Mouse (Mus musculus): ENCODE results near the gene Arpc2.

The Arpc2 gene

DNA sequence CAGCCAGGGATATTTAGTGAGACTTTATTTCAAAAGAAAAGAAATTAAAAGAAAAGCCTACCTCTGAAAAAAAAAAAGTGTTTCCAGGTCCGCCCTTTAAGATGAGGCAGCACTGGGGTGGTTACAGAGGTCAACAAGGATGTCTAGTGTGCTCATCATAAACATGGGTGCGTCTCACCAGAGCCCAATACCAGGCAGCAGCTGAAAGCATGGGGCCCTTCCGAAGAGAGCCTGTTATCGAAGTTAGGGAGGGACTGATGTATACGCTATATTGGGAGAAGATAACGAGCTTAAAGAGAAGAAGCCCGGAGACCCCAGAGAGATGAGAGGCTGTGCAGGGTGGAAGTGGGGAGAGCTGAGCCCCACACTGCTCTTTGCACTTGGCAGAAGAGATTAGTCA, 3.3 kb downstream of the Arpc2 start:
- DNase-seq (ENCODE audit: low read depth, low spot score), result no peak

DNA sequence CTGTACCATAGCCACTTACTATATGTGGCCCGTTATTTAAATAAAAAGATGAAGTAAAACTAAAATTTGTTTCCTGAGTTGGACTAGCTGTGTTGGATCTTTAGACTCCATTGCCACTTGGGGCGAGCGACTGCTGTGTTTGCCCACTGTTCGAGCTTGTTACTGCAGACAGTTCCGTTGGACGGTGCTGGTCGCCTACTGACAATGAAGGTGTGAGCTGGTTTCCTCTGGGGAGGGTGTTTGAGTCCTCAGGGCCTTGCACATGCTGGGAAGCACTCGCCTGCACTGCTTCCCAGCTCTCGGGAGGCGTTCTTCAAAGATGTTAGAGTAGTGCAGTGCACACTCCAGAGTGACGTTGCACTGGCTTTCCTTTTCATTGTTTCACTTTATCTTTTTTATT, 3.7 kb downstream of the Arpc2 start:
- no peak for DNase-seq (ENCODE audit: low read depth, low spot score)

DNA sequence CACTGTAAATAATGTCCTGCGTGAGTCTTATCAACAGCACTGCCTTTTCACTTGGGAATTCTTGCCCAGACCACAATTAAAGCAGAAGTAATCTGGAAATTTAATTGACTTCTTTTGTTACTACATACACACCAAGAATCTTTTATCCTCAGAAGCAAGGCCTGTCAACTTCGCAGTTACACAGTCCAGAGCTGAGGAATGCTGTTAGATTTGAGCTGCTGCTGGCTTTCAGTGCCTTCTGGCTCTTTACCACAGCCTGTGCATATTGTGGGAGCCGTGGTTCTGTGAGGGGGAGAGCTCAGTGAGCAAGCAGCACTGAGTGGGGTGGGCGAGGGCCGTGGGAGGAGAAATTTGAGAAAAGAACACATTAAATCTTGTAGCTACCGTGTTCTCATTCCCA, 4.4 kb downstream of the Arpc2 start:
- DNase-seq (ENCODE audit: low read depth, low spot score), result no peak

DNA sequence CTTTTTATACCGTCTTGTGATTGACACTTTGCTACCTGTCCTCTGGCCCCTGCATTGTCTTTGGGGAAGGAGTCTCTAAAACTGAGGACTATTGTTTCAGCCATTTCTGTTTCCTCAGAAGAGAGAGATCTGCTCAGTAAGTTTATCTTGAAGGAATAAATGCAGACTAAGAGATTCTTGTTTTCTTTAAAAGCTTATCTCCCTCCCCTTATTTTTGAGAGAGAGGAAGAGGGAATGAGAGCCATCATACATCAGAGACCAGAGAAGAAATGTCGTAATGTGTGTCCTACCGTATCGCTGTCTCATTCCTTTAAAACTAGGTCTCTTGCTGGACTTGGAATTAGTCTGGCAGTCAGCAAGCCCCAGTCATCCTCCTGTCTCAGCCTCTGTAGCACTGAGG, 4.9 kb downstream of the Arpc2 start:
- no peak for DNase-seq (ENCODE audit: low read depth, low spot score)

DNA sequence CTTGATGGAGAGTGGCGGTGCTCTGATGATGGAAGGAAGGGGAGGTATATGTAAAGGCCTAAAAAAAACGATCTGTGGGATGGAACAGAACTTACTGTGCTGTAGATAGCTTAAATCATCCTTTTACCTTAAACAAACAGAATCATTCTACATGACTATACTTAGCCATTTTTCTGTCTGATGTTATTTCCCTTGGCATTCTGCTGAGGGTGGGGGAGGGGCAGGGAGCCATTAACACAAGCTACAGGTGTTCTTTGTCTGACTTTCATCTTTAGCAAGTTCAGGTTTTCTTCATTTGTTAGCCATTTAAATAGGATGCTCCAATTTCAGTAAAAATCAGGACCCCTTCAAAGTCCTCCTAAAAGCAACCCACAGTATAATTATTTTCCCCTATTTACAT, 9.6 kb downstream of the Arpc2 start:
- DNase-seq (ENCODE audit: low read depth, low spot score), result no peak

DNA sequence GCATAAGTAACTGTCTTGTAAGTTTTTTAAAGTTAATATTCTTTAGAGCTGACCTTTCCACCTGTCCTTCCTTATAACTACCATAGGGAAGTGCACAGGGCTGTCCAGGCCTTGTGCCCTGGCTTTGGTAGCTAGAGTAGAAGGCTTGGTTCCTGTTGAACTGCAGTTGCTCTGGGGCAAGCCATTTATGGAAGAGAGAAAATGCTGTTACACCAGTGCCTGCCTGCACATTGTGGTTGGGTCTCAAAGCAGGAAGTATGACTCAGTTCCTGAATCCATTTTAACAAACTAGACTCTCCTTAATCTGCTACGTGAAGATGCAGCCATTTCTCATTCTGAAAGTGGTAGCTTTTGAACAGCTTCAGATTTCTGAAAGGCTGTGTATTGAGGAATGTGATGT, 12.9 kb downstream of the Arpc2 start:
- DNase-seq (ENCODE audit: low read depth, low spot score), result no peak

DNA sequence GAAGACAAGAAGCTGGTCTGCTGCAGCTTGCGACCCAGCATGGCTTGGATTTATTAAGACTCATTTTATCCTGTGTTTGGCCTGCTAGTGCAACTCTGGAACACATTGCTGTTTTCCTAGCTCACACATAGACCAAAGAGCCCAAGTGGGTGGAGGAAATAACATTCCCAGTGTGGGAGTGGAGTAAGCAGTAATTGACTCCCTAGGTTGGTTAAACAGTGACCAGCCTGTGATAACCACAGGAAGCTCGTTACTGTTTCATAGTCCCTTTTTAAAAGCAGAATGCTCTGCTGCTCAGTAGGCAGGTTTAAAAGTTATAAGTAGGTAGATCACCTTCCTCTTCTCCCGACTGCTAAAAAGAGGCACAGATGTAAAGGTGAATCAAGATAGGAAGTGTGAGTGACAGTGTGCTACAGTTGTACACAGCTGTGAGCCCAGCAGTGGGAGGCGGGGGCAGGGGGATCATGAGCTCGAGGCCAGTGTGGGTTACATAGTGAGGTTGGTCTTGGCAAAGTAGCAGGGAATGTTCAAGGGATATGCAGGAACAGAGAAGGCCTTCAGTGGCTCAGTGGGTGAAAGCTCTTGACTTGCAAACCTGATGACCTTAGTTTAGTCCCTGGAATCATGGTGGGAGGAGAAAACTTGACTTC, 13.6 kb downstream of the Arpc2 start:
- no peak for DNase-seq (ENCODE audit: low read depth, low spot score)

DNA sequence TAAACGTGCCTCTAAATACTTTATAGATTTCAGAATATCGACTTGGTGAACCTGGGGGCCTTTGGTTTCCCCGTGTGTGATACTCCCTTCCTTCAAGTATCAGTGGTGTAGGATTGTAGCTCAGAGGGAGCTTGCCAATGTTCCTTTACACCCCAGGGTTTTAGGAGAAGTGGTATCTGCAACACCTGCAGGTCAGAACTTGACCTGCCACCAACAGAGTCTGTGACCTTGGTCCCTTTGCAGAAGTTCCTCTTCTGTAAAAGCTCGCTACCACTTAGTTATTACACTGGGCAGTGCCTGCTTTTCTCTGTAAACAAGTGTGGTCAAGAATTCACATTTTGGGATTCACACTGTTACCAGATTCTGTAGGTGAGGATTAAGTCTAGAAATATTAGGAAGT, 14.2 kb downstream of the Arpc2 start:
- no peak for DNase-seq (ENCODE audit: low read depth, low spot score)

DNA sequence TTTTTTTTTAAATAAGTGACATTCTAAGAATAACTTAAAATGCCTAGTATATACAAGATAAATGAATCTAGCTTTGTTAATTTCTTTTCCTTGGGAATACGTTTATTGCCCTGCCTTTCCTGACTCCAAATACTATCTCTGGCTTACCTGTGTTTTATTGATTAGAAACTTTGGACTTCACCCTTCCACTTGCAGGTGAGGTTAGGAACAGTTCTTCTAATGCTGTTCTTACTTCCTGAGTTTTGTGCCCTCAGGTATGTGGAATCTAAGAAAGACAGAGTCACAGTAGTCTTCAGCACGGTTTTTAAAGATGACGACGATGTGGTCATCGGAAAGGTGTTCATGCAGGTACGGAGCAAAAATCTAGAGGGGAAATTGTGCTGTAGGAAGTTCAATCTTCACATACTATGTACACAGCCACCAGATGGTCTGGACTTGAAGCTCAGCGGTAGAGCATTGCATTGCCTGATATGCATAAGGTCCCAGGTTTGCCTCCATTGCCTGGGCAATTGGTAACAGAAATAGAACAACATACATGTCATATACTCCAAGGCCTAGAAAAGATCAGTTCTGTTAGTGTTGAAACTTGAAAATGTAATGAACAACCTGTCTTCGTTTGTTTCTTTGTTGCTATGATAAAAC, 19.9 kb downstream of the Arpc2 start:
- DNase-seq (ENCODE audit: low read depth, low spot score), result no peak

DNA sequence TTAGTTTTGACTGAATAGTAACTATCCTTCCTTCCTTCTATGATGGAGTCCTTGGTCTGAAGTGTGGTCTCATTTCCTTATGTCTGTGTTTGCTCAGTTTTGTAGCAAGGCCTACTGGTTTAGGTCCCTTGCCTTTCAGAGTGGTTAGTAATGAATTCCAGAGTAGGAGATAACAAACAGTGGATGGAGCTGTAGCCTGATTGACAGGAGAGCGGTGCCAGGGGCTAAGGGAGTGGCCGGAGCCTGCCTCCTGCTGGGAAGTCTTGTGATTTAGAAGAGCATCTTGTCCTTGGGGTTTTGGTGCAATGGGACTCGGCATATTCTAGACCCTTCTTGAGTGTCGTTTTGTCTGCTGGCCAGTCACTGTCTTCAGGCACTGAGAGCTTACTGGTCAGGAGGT, 20.9 kb downstream of the Arpc2 start:
- no peak for DNase-seq (ENCODE audit: low read depth, low spot score)

DNA sequence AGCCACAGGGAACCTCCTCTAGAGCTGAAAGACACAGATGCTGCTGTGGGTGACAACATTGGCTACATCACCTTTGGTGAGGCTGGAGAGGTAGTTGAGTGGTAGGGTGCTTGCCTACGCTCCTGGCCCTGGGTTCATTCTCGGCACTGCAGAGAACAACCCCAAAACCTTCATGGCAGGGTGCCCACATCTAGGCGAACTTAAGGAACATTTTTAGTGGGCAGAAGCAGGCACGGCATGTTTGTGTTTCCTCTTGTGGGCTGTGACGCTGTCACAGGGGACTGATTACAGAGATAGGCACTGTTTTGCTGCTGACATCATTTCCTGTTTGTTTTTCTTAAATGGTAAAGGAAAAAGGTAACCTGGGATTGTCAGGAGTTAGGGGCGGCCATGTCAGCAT, 26.6 kb downstream of the Arpc2 start:
- no peak for DNase-seq (ENCODE audit: low read depth, low spot score)

DNA sequence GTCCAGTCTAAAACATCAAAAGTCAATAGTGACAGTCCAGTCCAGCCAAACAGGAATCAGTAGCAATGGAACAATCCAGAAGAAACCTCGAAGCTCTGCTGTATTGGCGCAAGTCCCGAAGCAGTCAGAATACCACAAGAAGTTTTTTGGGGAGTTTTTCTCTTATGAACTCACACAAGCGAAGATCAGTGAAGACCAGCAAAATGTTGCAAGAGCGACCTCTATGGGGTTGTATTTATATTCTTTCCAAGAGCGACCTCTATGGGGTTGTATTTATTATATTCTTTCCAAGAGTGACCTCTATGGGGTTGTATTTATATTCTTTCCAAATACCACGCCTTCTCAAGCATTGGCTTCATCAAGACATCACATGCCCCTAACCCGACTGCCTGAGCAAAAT, 32.9 kb downstream of the Arpc2 start:
- DNase-seq (ENCODE audit: low read depth, low spot score), result no peak

DNA sequence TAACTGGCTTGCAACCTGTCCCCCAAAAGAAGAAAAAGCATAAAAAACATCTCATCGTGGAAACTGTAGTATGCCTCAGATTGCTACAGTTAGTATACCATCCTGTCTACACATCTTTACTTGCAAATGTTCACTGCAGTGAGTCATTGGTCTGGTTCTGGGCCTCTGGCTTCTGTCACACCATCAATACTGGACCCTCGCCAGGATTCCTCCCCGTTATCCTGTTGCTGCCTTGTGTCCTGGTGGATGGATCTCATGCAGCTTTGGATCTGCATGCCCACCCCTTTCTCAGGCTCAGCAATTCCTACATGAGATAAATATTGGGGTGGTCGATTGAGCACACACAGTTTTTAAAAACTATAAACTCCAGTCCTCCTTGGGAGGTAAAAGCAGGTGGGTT, 35.8 kb downstream of the Arpc2 start:
- DNase-seq (ENCODE audit: low read depth, low spot score), result no peak

DNA sequence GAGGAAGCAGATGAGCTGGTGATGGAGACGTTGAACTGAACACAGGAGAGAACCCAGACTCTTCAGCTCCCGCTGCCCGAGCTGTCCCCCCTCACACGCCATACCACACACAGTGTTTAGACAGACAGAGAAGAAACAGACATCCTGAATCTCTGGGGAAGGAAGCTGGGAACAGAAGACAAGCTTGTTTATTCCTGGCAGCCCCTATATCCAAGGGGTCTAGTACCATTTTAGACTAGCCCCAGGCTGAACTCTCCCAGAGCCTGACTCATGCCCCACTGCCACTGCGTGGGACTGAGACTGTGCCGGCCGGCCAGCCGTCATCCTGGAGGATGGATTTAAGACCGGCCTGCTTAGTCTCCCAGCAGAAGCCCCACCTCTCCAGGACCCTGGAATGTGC, 39.1 kb downstream of the Arpc2 start:
- peak; percentile 11 for DNase-seq (ENCODE audit: low read depth, low spot score)

DNA sequence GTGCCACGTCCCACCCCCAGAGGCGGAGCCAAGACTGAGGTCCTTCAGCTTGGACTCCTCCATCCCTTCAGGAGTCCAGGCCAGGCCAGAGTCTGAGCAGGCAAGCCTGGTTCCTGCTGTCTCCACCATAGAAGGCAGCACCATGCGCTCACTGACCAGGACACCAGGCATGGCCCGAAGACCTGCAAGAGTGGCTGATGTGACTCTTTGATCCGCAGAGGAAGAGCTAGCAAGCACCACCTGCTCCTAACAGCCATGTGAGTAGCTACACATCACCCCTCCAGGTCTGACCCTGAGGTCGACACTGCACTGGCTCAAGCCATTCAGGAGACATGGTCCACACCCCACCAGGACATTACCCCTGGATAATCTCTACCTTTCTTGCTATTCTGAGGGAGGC, 41.2 kb downstream of the Arpc2 start:
- no peak for DNase-seq (ENCODE audit: low read depth, low spot score)

DNA sequence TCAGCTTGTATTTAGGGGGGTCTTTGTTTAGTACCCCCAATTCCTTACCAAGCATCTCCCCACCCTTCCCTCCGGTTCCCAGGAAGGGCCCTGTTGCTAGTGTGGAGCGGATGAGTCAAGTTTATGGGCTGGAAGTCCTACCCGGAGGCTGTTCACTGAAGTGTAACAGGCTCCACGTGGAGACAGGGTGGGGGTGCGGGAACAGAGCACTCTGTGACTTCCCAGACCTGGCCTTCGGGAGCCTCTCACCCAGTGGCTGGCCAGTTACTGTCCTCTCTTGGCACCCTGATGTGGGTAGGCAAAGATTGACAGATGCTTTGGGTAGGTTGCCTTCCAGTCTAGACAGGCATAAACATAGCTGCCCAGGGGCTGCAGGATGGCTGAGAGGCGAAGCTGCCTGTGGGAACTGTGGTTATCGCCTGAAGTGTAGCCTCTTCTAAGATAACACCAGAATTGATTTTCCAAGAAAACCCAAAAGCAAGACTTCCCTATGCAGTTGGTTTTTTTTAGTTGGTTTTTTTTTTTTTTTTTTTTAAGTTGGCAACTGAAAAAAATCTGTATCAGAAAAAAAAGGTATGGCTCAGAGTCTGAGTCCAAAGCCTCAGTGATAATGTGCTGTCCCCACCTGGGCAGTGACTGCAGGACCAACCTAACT, 42.1 kb downstream of the Arpc2 start:
- no peak for DNase-seq (ENCODE audit: low read depth, low spot score)

DNA sequence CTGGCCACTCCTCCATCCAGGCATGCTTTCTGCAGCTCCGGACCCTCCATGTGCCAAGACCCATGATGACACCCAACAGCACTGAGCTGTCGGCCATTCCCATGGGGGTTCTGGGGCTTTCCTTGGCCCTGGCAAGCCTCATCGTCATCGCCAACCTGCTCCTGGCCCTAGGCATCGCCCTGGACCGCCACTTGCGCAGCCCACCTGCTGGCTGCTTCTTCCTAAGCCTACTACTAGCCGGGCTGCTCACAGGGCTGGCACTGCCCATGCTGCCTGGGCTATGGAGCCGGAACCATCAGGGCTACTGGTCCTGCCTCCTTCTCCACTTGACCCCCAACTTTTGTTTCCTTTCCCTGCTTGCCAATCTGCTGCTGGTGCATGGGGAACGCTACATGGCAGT, 42.7 kb downstream of the Arpc2 start, which contains the start of gene Gpbar1:
Gpbar1 (plus strand) TSS at position 13 of the 400 bp plus-strand sequence.
- no peak for DNase-seq (ENCODE audit: low read depth, low spot score)

DNA sequence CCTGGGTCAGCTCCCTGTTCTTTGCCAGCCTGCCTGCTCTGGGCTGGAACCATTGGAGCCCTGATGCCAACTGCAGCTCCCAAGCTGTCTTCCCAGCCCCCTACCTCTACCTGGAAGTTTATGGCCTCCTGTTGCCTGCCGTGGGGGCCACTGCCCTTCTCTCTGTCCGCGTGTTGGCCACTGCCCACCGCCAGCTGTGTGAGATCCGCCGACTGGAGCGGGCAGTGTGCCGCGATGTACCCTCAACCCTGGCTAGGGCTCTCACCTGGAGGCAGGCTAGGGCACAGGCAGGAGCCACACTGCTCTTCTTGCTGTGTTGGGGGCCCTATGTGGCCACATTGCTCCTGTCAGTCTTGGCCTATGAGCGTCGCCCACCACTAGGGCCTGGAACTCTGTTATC, 43.1 kb downstream of the Arpc2 start:
- DNase-seq (ENCODE audit: low read depth, low spot score), result no peak

DNA sequence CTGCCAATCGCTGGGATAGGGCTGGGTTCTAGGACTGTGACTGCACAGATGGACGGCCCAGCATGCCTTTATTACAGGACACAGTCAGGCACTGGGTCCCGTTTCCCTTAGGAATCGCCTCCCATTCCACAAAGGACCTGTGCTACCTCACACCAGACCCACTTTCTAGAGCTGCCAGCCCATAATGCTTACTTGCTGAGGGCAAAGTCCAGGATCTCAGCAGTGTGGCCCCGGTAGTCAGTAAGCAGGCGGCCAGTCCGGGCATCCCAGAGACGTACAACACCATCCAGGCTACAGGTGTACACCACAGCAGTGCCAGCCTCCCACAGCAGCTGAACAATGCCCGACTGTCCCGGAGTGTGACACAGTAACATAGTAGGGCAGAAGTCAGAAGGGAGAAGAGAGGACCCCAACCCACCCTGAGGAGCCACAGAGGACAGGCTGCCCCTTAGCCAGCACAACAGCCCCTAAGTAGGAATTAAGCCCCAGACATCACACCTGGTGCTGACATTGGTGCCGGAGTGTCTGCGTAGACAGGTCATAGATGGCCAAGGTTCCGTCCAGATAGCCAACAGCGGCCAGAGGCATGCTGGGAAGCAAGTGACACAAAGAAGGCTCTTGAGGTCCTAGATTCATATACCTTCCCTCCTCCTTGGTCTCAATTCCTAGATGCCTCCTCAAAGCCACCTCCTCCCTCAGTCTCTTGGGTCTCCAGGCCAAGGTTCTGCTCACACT, 44.9 kb downstream of the Arpc2 start:
- no peak for DNase-seq (ENCODE audit: low read depth, low spot score)

DNA sequence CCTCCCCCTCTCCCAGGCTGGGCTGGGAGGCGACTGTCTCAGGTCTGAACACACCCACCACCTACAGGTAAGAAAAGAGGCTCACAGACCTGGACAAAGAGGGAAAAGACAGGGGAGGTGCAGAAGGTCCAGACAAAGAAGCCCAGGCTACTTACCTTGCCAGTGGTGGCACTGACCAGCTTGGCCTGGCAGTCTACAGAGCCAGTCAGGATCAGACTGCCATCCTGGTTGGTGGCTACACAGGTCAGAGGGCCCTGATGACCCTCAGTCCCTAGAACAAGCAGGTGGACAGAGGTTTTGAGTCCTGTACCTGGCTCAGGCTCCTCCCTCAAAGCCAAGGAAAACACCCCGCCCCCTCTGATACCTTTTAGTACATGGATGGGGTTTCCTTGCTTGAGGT, 45.5 kb downstream of the Arpc2 start:
- no peak for DNase-seq (ENCODE audit: low read depth, low spot score)

DNA sequence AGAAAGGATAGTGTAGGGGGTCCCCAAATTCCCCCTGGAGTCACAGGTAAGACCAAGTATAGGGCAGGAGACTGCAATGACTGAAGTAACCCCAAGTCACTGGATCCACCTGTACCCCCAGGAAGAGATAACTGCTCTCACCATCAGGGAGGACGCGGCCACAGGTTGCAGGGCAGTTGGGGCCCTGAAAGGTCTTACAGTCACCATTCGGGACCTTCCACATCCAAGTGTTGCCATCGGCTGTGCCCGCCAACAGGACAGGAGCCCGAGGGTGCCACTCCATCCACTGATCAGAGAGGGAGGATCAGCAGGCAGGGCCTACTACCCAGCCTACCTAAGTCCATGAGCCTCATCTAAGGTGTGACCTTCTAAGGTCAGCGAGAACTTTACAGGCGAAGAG, 46.0 kb downstream of the Arpc2 start:
- no peak for DNase-seq (ENCODE audit: low read depth, low spot score)

DNA sequence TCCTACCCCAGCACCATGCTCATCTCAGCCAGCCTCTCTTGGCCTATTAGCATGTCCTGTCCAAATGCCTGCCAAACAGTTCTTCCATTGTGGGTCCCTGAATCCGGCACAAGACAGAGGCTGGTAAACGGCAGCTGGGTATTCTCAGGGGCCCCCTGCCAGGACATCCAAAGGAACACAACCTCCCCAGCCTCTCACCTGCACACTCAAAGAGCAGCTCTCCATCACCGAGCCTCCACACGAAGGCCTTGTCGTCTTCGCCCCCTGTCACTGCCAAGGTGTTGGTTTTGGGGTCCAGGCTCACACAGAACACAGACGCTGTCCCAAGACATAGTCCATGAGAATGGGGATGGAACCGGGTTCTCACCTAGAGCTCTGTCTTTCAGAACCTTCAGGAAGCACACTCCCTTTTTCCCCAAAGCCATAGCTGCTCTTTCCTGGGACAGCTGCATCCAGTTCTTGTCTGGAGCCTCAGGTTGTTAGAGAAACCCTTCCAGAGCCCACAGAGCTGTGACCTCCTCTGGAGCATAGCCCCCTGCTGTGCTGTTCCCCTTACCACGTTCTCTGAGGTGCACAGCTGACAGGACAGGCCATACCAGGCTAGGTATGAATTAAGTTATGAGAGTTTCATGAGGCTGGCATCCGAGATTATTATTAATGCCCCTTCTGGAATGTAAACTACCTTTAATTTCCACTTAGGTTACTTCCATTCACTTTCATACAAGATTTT, 47.2 kb downstream of the Arpc2 start:
- DNase-seq (ENCODE audit: low read depth, low spot score), result no peak
